Mouse (Mus musculus): ENCODE measurements at regions not wholly inside any gene's neighbourhood (a gene's known extent, or its start where the extent isn't known, plus 50 kb on each side); places are given as distances from the start of the nearest gene placed in this dataset.

GRCm38 (mm10) chr4:47899579-47899978 lies 145.4 kb upstream of the Nr4a3 start:
- DNase-seq = no peak

- DNase-seq = no peak
Measured at GRCm38 (mm10) chr4:47902749-47903148, 142.2 kb upstream of the Nr4a3 start.

- no peak for DNase-seq
Measured at GRCm38 (mm10) chr4:47912259-47912658, 132.7 kb upstream of the Nr4a3 start.

- DNase-seq = no peak
Measured at GRCm38 (mm10) chr4:47919576-47919975, 125.4 kb upstream of the Nr4a3 start.

- no peak for DNase-seq
Measured at GRCm38 (mm10) chr4:47931464-47931863, 113.5 kb upstream of the Nr4a3 start.

- DNase-seq = no peak
Measured at GRCm38 (mm10) chr4:47933526-47933925, 111.4 kb upstream of the Nr4a3 start.

GRCm38 (mm10) chr4:47935547-47935946 lies 109.4 kb upstream of the Nr4a3 start:
- DNase-seq = no peak

GRCm38 (mm10) chr4:47936470-47937125 lies 108.4 kb upstream of the Nr4a3 start:
- no peak for DNase-seq

GRCm38 (mm10) chr4:47947869-47948573 lies 96.9 kb upstream of the Nr4a3 start:
- peak; percentile 56 for DNase-seq

- DNase-seq = peak; percentile 21
Measured at GRCm38 (mm10) chr4:47948789-47949188, 96.2 kb upstream of the Nr4a3 start.

GRCm38 (mm10) chr4:47954576-47955305 lies 90.2 kb upstream of the Nr4a3 start:
- DNase-seq = no peak

GRCm38 (mm10) chr4:47964630-47965029 lies 80.3 kb upstream of the Nr4a3 start:
- DNase-seq = no peak

- no peak for DNase-seq
Measured at GRCm38 (mm10) chr4:47971861-47972260, 73.1 kb upstream of the Nr4a3 start.

GRCm38 (mm10) chr4:47979579-47980313 lies 65.2 kb upstream of the Nr4a3 start:
- DNase-seq = peak; percentile 9
